Mouse (Mus musculus) hematopoietic stem cell, adult 5-6 weeks (primary cell): ENCODE measurements at regions not wholly inside any gene's neighbourhood (a gene's known extent, or its start where the extent isn't known, plus 50 kb on each side); places are given as distances from the start of the nearest gene placed in this dataset.

Source experiments
- ATAC-seq, 2 experiments: fragments of 125-278 bp in 1 of 2; replicated peaks in 1 of 2; 2 replicates each; pipeline ENCODE4 v1.8.0; 2016 to 2017; ENCODE audit warnings: inconsistent platforms in 2 of 2, mild to moderate bottlenecking in 2 of 2, moderate number of reproducible peaks in 2 of 2, low read depth in 1 of 2, moderate TSS enrichment in 1 of 2; ENCODE audit not compliant: low FRiP score in 2 of 2, poor library complexity in 2 of 2, severe bottlenecking in 2 of 2, insufficient read depth in 1 of 2, low TSS enrichment in 1 of 2

- ATAC-seq, result no peak
Observed at GRCm38 (mm10) chr16:55720430-55720829, 118.3 kb downstream of the Nfkbiz start.

DNA sequence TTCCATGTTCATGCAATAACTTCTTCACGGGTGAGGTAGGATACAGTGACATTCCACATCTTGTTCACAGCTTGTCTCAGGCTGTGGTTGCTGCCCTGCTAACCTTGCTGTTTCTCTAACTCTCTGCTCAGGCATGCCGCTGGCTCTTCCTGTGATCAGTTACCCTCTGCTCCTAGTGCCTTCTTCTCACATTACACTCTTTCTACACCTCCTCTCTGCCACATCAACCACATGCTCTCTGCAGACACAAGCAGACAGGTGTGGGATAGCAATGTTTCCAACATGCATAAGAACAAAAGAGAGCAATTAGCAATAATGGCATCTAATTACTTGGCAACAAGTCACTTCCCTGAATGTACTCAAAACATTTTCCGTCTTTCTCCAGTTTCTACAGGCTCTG lies 128.7 kb downstream of the Nfkbiz start:
- no peak for ATAC-seq

- ATAC-seq, result no peak
Observed at GRCm38 (mm10) chr16:55706502-55706901, 132.2 kb downstream of the Nfkbiz start.

- ATAC-seq, result peak; percentile 91 to 94
Observed at GRCm38 (mm10) chr16:55698489-55698892, 140.2 kb downstream of the Nfkbiz start.

DNA sequence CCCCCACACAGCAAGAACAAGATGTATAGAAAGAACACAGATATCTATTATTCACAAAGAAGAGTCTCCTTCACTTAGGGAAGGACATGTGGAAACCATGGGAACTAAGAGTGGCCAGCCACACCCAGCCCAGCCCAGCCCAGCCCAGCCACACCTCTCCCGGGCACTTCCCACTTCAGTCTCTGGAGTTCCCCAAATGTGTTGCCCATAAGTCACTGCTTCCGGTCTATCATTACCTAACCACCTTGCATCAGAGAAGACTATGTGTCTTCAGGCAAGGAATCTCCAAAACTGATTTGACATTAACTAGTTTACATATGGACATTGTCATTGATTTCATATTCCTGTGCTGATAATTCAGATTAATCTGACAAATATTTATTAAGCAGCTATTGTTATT lies 147.6 kb downstream of the Nfkbiz start:
- peak; percentile 86 to 96; a peak in 3 of 4 replicates for ATAC-seq

GRCm38 (mm10) chr16:55663946-55664345 lies 174.8 kb downstream of the Nfkbiz start:
- ATAC-seq, result peak; percentile 59 to 60

GRCm38 (mm10) chr16:55636667-55637450 lies 201.8 kb downstream of the Nfkbiz start:
- ATAC-seq, result peak; percentile 81 to 91

DNA sequence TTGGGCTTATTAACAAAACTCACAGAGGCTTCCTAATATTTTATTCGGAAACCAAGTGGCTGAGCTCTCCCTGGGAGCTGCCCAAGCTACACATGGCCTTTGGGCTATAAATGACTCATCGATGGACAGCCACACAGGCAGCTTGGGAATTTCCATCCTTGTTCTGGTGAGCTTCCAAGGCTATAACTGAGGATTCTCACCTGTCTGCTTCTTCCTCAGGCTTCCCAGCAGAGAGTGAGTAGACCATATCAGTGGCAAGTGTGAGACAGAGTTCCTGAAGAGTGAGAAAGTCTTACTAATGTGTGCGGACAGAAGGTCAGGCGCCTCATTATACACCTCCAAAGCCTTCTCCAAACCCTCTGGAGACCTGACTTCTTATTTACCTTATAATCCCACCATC lies 202.5 kb downstream of the Nfkbiz start:
- ATAC-seq, result no peak

DNA sequence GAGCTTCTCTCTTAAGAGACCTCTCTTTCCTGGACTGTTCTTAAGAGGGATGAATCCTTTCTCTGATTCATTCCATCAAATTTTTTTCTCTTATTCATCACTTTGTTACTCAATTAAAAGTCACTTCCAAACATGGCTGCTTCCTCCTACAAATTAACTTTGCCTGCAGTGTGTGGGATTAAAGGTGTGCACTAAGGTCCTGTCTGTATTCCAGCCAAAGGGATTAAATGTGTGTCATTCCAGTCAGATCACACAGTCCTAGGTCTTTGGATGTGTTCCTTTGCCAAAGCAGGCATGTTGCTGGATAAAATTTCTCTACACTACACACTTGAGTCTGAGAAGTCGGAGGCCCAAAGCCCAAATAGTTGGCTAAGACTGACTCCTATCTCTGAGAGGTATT lies 204.0 kb downstream of the Nfkbiz start:
- no peak for ATAC-seq

DNA sequence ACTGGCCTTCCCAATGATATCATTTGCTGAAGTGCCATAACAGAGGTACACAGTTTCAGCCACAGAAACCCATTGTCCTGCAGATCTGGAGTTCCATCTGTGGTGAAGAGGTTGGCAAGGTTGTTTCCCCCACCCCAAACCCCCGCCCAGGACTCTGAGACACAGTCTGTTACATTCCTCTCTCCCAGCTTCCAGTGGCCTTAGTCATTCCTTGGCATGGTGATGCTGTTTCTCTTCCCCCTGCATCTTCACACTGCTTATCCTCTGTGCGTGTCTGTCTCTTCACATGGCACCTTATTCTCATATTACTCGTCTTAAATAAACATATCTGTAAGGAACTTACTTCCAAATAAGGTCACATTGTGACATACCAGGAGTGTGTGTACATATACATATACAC lies 206.5 kb downstream of the Nfkbiz start:
- no peak for ATAC-seq

DNA sequence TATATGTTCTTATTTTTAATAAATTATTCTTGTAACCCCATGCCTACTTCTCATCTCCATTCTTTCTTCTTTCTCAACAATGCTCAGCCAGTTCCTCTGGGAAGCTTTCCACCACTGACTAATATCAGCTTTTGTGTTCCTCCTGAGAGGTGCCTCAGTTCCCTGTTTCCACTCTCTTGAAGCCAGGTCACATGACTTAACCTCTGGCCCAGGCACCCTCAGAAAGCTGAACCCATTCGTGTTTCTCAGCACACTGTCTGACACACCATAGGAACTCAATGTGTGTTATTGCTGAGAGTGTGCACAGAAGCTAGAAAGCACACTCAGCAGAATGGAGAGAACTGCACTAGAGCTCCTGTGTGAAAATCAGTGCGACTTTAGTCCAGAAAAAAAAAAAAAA lies 207.1 kb downstream of the Nfkbiz start:
- no peak for ATAC-seq

DNA sequence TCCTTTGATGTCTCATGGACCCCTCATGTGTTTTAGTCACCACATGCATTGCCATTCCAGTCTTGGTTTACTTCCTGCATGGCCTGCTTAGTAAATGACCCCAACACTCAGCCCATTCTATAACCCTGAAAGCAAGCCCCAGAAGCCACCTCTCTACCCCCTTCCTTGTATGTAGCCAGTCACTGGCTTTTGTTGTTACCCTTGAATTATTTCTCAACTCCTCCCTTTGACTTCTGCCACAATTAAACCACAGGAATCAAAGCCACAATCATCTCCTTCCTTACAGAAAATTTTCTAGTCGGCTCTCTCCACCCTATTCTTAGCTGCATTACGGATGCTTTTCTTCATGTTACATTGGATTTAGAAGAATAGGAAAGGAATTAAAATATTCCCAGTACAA lies 207.7 kb downstream of the Nfkbiz start:
- ATAC-seq, result peak in 1 of 2 experiments; percentile 46; a peak in 2 of 4 replicates

GRCm38 (mm10) chr16:55627531-55627930 lies 211.2 kb downstream of the Nfkbiz start:
- ATAC-seq, result no peak

GRCm38 (mm10) chr16:55623422-55623821 lies 215.3 kb downstream of the Nfkbiz start:
- ATAC-seq, result peak; percentile 65 to 75

GRCm38 (mm10) chr16:55619731-55620130 lies 219.0 kb downstream of the Nfkbiz start:
- ATAC-seq, result no peak

- no peak for ATAC-seq
Observed at GRCm38 (mm10) chr16:55617958-55618357, 220.7 kb downstream of the Nfkbiz start.

GRCm38 (mm10) chr16:55617506-55617905 lies 221.2 kb downstream of the Nfkbiz start:
- no peak for ATAC-seq

DNA sequence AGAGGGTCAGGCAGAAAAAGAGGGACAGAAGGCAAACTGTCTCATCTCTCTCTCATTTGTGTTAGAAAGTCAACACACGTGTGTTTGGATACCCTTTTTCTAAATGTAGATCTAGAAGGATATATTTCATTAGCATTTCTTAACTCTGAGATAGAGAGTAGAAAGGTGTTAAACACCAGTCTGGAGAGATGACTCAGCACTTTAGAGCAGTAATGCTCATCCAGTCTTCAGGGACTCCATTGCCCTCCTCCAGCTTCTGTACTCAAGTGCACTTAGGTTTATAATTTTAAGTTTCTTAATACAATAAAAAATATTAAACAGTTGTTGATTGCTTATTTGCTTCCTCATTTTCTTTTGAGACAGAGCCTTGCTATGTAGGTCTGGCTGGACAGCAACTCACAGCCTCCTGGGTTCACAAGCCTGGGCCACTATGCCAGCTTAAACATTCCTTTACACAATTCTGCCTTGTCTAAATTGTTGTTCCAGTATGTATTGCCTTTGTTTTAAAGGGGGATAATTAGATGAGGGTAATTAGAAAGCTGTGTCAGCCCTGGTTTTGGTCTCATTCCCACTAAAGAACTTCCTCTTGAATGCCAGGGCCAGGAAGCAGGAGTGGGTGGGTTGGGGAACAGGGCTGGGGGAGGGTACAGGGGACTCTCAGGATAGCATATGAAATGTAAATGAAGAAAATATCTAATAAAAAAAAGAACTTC lies 222.1 kb downstream of the Nfkbiz start:
- ATAC-seq, result no peak

DNA sequence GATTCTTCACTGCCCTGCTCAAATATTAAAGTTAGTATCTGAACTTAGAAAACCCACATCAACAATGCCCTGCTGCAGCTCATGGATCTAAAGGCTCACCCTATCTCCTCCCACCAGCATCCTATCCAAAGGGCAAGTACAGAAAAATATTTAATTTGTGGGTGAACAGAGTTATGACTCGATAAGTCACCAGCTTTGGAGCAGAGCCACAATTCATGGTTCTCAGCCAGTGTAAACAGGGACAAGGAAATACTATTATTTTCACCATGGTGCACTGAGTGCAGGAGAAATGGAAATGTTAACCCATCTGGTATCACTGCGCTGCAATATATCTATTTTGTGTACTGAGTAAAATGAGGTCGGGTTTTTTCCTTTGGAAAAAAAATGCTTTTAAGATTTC lies 225.8 kb downstream of the Nfkbiz start:
- ATAC-seq, result no peak
